Mouse (Mus musculus): ENCODE results near the gene Fbxo9.
A peak's percentile ranks its signal among the peaks of the same experiment; 100 is the strongest.
"Not testable (repeated sequence)": the region's sequence is repeated elsewhere in the genome, so short reads cannot be mapped to it uniquely, and the experiment has no call there.

Gene Fbxo9

DNA sequence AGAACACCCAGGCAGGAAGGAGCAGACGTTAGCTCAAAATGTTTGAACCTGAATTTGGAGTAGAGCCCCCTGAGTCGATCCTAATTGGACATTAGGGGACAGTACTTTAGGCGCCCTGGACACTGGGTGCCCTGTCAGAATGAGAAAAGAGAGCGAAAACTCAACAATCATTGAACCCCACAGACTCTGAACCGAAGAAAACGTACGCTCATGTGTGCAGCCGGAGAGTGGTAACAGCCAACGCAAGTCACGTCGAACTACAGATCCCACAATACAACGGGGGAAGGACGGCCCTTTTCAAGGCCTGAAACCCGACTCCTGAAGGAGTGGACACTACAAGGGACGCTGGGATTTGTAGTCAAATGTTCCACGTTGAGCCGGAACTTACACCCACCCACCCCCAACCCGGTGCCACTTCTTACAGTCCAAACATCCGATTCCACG lies at the start of gene Fbxo9, which contains the start of gene Ick:
Gene Fbxo9 (minus strand): TSS at position 270 of the 444 bp plus-strand sequence.
Gene Ick (plus strand): TSS at position 397 of the 444 bp plus-strand sequence.
- DNase-seq (ENCODE audit: low spot score in 2 of 2), result peak; percentile 92 to 95

DNA sequence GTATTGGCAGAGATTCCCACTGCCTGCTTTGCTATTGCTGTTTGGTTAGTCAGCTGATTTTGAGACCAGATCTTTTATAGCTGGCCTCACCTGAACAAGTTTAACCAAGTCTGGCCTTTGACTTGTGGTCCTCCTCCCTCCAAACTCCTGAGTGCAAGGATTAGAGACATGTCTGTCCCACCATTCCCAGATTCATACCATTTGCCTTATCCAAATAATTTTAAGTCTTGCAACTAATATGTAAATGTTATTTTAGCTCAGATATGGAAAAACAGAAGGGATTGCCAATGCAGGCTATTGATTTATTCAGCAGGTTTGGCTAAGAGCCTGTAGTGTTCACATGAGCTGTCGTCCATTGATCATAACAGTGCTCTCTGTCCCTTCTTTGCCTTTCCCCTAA lies 48.4 kb upstream of the Fbxo9 start:
- DNase-seq (ENCODE audit: low spot score in 2 of 2), result no peak

DNA sequence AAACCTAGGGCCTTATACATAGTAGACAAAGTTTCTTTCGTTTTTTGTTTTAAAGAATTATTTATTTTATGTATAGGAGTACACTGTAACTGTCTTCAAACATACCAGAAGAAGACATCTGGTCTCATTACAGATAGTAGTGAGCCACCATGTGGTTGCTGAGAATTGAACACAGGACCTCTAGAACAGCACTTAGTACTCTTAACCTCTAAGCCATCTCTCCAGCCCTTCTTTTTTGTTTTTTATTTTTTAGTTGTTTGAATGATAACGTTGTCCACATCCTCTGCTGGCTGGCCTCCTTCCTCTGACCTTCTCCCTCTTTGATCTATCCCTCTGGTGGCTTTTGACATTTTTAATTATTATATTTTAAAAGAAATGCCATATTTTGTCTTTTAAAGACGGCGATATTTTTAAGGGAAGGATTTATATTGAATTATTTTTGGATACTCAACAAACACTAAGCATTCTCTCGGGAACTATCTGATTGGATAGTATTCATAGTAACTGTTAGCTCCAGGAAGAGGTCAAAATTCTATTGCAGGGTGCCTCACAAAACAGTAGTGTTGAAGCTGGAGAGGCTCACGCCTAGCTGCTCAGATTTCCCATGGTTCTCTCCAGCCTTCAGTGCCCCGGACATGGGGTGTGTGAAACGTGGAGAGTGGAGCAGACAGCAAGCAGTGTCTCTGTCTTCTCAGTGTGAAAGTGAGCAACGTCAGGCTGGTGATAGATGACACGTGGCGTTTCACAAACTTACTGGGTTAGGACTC lies 45.5 kb upstream of the Fbxo9 start:
- no peak for DNase-seq (ENCODE audit: low spot score in 2 of 2)

DNA sequence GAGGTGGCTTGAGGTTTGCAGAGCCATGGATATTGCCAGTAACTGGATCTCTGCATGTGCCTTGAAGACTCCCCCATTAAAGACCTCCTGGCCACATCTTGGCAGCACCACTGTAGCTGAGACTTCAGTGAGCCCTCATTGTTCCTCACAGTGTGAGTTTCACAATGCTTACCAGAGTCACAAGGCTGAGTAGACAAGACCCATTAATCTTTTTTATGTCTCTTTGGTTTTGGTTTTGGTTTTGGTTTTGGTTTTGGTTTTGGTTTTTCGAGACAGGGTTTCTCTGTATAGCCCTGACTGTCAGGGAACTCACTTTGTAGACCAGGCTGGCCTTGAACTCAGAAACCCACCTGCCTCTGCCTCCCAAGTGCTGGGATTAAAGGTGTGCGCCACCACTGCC lies 40.9 kb upstream of the Fbxo9 start:
- not testable (repeated sequence) for DNase-seq (ENCODE audit: low spot score in 2 of 2)

DNA sequence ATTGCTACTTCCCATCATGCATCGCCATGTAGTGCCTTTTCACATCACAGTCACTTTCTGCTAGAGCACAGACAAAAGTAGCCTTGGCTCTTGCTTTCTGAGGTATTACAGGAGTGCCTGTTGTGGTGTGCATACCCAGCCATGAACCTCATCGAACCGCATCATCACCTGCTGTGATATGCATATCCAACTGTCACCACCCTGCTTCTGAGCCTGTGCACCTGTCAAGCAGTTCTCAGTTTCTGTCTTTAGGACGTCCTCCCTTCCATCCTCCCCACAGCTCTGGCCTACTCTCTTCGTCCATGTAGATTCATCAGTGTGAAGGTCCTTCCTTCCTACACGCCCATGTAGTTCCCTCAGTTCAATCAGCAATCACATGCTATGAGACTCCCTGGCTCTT lies 39.3 kb upstream of the Fbxo9 start:
- no peak for DNase-seq (ENCODE audit: low spot score in 2 of 2)

DNA sequence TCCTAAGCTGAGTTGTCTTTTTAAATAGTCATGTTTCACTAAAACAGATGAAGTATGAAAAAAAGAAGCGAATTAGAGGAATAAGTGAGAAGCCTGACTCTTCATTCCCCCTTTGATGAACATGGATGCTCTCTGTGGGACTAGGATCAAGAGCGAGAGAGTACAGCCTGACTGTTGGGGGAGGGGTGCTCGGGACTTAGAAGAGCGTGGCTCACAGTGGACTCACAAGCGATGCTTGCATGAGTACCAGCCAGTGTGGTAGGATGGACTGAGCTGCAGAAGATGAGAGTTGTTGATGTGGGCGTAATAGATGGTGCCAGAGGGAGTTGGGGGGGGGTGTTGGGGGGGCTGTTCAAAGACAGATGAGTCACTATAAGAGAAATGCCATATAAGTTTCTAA lies 37.8 kb upstream of the Fbxo9 start:
- no peak for DNase-seq (ENCODE audit: low spot score in 2 of 2)

DNA sequence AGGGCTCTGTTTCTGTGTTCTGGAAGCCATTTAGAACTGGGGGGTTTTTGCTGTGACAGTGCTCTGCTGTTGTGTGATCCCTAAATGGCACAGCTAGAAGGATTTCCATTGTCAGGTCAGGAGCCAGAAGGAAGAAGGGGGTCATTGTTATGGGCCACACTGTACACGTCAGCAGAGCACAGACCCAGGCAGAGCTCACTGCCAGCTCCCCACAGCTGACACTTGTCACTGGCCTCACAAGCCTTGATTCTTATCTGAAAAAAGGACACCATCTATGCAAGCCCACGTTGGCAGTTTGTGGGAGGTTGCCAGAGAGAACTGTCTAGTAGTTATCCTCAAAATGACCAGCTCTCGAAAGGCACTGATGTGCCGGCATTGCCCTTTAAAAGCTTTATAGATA lies 37.2 kb upstream of the Fbxo9 start:
- no peak for DNase-seq (ENCODE audit: low spot score in 2 of 2)

DNA sequence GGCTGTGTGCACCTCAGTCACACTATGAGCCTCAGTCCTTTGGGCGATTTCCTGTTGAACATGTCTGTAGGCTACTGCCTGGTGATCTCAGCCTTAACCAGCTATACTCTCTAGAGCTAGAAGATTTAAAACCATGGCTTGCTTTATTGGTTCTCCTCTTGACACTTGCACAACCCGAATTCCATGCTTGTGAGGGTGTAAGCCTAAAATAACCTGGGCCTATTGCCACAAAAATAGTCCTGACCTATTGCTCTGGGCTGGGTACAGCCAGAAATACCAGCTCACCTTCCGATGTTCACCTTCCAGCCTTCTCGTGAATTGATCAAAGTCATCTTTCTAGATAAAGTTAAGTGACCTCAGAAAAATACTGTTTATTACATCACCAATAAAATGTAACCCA lies 30.6 kb upstream of the Fbxo9 start:
- no peak for DNase-seq (ENCODE audit: low spot score in 2 of 2)

DNA sequence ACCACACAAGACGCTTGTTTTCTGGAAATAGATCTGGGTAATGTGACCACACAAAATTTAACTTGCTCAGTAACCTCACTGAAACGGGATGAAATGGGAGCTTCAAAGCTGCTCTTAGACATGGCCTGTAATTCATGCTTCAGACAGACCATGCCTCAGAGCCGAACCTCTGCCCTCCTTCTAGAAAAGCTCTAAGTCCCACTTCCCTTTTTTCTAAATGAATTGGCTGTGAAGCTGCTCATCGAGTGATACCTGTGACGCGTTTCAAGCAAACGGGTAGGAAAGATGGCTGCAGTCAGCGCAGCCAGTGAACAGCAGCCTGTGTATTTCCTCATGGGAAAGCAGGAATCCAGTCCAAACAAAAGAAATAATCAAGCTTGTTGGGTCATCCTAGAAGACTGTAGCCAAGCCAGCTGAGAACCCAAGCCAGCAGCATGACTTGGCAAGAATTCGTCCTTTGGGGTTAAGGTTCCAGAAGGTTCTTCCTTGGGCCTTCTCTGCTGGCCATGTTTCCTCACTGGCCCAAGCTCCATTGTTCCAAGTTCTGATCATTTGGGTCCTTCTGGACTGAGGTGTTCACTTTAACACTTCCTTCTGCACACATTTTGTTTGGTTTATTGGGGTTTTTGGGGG lies 29.3 kb upstream of the Fbxo9 start:
- peak in 1 of 2 experiments; percentile 4 for DNase-seq (ENCODE audit: low spot score in 2 of 2)

DNA sequence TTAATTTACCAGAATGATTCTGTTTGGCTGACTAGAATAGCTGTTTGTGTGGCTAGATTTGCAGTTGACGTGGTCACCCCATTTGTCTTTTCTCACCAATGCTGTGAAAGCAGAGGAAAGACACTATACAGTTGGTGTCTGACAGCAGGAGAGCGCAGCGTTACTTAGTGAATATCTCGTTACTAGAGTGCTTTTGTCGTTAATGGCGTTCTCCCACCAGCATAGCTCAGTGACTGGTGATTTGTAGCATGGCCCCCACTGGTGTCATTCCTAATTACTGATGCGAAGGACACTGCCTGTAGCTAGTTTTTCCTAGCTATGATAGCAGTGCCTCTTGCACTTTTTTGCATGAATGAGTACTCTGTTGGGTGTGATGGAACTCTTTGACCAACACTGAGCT lies 26.8 kb upstream of the Fbxo9 start:
- no peak for DNase-seq (ENCODE audit: low spot score in 2 of 2)

DNA sequence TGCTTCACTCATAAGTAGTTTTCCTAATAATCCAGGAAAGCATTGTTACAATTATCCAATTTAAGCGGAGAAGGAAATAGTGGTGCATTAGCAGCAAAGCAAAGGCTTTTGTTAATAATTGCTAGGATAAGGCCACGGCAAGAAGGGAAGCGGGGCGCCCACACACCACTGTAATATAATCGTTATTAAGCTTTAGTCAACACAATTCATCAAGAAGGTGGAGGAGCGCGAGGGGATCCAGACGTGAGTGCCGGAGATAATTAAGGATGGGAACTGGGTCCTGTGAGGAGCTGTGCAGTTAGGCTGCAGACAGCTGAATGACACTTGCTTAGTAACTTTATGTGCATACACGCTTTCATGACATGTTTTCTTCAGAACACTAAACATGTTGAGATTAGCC lies 17.8 kb upstream of the Fbxo9 start:
- DNase-seq (ENCODE audit: low spot score in 2 of 2), result no peak

DNA sequence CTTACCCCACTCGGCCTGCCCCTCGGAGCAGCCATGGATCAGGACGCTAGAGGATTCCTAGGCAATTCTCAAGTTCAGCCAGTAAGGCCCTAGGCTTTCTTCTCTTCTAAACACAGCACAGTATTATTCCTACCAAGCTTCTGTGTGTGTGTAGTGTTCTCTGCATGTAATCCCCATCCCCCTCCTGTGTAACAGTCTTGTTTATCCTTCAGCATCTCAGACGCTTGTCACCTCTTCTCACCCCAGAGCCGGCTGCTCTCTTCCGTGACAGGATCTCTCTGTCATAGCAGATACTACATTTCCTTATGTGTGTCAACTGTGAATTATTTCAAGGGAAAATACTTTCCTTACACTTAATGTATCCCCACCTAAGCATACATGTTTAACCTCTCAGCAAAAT lies 17.1 kb upstream of the Fbxo9 start:
- no peak for DNase-seq (ENCODE audit: low spot score in 2 of 2)

DNA sequence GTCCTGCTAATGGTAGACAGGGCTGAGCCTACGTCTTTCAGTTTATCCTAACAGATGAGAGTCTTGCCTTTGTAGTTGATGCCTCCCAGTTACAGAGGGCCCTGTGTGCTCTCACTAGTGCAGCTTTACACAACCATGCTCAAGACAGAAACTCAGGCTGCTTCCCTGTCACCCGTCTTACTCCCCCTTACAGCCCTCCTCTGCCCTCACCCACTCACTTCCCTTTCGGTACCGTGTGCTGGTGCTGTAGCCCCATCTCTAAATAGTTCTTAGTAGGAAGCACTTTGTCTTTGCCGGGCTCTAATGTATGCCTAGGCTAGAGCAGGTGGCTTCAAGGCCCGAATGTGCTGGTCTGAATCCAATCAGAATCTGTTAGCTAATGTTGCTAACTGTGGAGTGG lies 15.4 kb upstream of the Fbxo9 start:
- no peak for DNase-seq (ENCODE audit: low spot score in 2 of 2)

DNA sequence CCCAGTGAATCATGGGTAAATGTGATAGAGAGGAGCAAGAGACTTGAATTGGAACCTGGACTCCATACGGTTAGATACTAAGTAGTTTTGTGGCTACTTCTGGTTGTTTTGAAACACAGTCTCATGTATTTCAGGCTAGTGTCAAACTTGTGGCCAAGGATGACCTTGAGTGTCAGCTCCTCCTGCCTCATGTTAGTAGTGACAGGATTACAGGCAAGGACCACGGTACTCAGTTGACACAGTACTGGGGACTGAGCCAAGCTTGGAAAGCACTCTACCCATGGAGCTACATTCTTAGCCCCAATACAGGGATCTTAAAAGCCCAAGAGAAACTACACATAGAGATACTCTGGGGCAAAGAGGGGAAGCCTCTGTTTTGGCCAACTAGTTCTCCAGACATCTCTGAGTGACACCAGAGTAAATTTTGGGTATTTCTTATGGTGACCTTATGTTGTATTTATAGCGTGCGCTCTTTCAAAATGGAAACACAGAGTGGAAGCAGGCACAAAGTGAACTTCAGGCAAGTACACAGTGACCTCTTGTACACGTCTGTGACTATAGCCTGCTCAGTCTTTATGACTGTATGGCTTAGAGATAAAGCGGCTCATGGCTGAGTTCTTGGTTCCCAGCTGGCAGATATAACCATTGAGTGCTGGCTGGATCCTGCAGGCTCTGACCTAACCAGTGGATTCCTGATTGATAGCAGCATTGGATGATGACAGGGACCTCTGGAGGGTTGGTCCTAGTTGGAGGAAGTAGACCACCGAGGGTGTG lies 14.3 kb upstream of the Fbxo9 start:
- no peak for DNase-seq (ENCODE audit: low spot score in 2 of 2)

DNA sequence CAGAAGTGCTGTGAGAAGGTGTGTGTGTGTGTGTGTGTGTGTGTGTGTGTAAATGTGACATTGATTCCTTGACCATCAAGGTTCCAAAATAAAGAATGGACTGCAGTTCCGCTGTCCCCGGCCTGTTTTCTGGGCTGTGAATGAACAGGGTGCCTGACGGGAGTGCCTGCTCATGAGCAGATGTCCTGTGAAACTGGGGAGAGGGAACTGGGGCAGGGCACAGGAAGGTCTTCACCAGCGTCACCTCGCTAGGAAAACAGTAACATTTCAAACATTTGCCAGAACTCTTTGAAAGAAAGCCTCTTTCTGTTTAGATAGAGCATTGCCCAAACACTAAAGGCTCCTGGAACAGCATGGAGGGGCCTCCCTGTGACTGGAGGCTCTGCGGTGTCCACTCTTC lies 13.1 kb upstream of the Fbxo9 start:
- DNase-seq (ENCODE audit: low spot score in 2 of 2), result no peak

DNA sequence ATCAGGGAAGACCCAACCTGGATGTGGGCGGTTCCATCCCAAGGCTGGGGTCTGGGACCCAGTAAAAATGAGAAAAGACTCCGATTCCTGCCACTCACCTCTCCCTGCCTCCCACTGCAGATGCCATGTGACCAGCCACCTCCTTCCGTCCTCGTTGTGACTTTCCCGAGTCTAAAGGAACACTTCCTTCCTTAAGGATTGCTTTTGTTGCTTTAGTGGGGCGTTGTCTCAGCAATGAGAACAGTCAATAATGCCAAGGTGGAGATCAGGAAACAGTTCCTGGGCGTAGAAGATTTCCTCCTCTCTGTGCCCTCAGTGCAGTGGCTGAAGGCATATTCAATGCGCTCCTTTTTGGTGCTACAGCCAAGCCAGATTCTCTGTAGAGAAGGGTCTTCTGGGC lies 12.5 kb upstream of the Fbxo9 start:
- no peak for DNase-seq (ENCODE audit: low spot score in 2 of 2)

DNA sequence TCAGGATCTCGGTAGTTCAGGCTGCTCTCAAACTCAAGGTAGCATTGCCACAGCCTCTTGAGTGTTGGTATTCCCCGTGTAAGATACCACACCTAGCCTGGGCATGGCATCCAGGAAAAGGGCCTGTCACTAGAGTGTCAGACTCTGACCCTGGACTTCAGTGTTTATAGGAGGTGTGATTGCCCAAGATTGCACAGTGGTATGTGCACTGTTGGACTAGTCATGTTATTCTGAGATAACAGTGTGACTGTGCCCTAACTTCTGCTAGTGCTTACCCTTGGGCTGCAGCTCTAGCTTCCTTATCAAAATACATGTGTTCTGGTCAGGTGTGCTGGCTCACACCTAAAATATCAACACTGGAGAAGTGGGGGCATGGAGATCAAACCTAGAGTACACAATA lies 8.8 kb upstream of the Fbxo9 start:
- DNase-seq (ENCODE audit: low spot score in 2 of 2), result no peak

DNA sequence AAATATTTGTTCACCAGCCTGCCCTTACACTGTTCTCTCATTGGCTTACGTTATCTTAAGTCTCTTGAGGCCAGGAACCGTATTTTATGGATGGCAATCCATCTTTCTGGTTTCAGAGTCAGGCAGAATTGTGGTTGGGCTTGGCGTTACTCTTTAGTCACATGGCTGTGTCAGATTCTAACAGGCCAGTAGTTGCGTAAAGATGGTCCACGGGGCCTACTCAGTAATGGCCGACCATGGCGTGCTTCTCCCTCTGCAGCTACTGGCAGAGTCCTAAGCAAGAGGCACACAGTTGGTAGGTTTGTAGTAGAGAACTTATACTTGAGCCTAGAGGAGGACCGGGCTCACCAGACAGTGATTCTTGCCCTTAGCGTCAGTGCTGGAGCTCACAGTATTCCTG lies 6.9 kb upstream of the Fbxo9 start:
- no peak for DNase-seq (ENCODE audit: low spot score in 2 of 2)

DNA sequence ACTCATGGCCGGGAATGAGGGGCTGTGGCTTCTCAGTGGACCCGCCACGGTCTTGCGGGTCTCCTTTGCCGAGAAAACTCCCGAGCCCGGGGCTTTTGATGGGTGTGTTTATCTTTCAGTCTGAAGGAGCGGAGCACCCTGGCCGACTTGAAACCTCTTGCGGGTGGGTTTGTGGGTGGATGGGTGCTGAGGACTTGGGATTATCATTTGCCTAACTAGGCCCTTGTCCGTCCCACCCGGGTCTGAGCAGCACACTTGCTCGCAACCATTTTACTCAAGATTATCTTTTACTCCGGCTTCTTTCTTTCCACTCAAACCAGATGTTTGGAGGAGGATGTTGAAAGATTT lies 4.6 kb upstream of the Fbxo9 start:
- peak in 1 of 2 experiments; percentile 16 for DNase-seq (ENCODE audit: low spot score in 2 of 2)

DNA sequence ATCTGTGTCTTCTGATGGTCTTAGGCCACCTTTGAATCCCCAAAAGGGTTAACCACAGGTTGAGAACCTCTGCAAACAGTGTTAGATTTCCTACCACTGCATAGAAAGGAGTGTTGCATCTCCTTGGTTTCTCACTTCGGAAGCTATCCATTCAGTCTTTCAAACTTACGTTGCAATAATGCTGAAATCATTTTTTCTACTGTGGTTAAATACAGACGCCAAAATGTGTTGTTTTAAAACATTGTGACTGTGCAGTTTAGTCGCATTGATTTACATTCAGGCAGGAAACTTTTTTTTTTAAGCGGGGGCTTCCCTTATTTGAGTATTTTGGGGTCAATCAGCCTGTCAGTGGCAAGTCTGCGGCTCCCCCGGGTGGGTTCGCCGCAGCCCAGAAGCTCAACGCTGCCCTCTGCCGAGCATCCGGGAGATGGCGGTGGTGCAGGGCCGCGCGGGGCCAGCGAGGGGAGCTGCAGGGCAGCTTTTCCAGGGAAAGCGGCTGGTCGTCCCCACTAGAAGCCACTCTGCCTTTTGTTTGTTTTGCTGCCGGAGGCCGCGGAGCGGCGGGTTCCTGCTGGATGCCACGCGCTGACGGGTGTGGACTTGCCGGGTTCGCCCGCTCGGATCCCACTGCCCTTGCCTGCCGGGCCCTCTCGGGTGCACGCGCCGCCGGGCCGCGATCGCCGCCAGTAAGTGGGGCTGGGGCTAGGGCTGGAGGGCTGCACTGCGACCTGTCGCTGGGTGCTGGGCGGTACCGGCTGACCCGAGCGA lies 4.1 kb upstream of the Fbxo9 start:
- DNase-seq (ENCODE audit: low spot score in 2 of 2), result peak; percentile 86 to 87

DNA sequence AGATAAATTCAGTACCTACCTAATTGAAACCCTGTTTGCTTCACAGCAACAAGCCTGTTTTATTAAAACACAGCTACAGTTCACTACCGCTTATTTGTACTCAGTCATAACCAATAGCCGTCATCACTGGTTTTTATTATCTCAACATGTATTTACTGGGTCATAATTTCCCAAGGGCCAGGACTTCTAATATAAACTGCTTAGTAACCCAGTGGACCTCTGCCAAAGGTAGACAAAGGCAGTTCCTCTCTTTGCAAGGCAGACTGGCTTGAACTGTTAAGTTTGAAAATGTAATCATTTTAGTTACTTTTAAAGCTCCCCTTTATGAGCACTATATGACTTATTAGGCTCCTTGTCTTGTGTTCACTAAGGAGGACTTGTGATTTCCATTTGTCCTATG lies 2.6 kb upstream of the Fbxo9 start:
- no peak for DNase-seq (ENCODE audit: low spot score in 2 of 2)

DNA sequence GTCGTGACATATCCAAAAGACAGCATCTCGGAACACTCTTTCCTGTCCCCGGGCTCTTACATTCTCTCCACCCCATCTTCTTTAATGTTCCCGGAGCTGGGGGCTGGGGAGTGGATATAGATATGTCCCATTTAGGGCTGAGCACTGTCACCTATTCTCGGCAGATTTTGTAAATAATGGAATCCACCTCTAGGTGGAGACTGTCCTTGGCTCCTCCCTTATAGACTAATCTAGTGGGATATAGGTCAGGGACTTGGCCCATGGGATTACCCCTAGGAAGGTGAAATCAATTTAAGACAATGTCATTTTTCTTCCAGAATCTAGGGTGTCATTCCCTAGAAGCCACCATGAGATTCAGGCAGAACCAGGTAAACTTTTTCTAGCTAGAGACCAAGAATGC lies 791 bp upstream of the Fbxo9 start:
- peak in 1 of 2 experiments; percentile 17 for DNase-seq (ENCODE audit: low spot score in 2 of 2)

All from spleen, postnatal 36 days (tissue).